Mouse (Mus musculus) embryonic facial prominence, embryonic 13.5 days (tissue): ENCODE results near the gene Fxr1. TPM values are rescaled to one million over a fixed set of nuclear protein-coding genes. Genes with fewer than 3 reads are reported as not detected.

Source experiments
- ATAC-seq: fragments of 200-750 bp; cut with Nextera tagmentation; 2 replicates; pipeline ENCODE4 v1.8.0; 2017; ENCODE audit warnings: low read depth; ENCODE audit not compliant: insufficient number of reproducible peaks, insufficient read depth, low FRiP score, low TSS enrichment
- H3K27ac ChIP-seq: fragments of 300-500 bp; sonication (generic); 2 replicates; pipeline ENCODE4 v1.5.1; 2015; ENCODE audit warnings: moderate library complexity, mild to moderate bottlenecking, inconsistent platforms
- H3K27me3 ChIP-seq: fragments of 300-500 bp; sonication (generic); 2 replicates; pipeline ENCODE4 v1.6.1; 2015; ENCODE audit warnings: mild to moderate bottlenecking, inconsistent platforms
- H3K36me3 ChIP-seq: fragments of 300-500 bp; sonication (generic); 2 replicates; pipeline ENCODE4 v1.6.1; 2015; ENCODE audit warnings: mild to moderate bottlenecking, inconsistent platforms
- H3K4me1 ChIP-seq: fragments of 300-500 bp; sonication (generic); 2 replicates; pipeline ENCODE4 v1.6.1; 2015; ENCODE audit warnings: inconsistent platforms
- H3K4me2 ChIP-seq: fragments of 300-500 bp; sonication (generic); 2 replicates; pipeline ENCODE4 v1.6.1; 2015; ENCODE audit warnings: moderate library complexity, mild to moderate bottlenecking, inconsistent platforms
- H3K4me3 ChIP-seq: fragments of 300-500 bp; sonication (generic); 2 replicates; pipeline ENCODE4 v1.5.1; 2015; ENCODE audit warnings: mild to moderate bottlenecking, inconsistent platforms
- H3K9ac ChIP-seq: fragments of 300-500 bp; sonication (generic); 2 replicates; pipeline ENCODE4 v1.6.1; 2015; ENCODE audit warnings: mild to moderate bottlenecking, inconsistent platforms
- H3K9me3 ChIP-seq: fragments of 300-500 bp; sonication (generic); 2 replicates; pipeline ENCODE4 v1.6.1; 2016; ENCODE audit warnings: inconsistent platforms
- WGBS: fragments of 180-500 bp; shearing (Covaris S2); methylation state at CpG from one replicate; pipeline ENCODE4 v1.1.7; 2015; ENCODE audit warnings: mixed read lengths; 5-methylcytosine and 5-hydroxymethylcytosine counted together
- polyA plus RNA-seq: library from polyadenylated mRNA; unstranded; fragments of >200 nt; fragmentation: Nextera tagmentation; extraction: Ambion mirVana; gene quantifications from 2 replicates; pipeline ENCODE4 v1.2.1, GENCODE M21; 2015

The Fxr1 gene
- polyA plus RNA-seq, 1 experiment from 2014 or later: 61.9 TPM

- Histone ChIP-seq H3K4me3 (no peak overlapping the region), H3K4me1 (no peaks in the 10 kb centered on the region), H3K9me3 (no peaks in the 10 kb centered on the region), H3K36me3 (no peaks in the 10 kb centered on the region), H3K9ac (no peak overlapping the region), H3K27me3 (no peaks in the 10 kb centered on the region), H3K27ac (no peak overlapping the region), H3K4me2 (no peak overlapping the region)
- no peak for ATAC-seq
- WGBS: 56% methylated on average over 4 of the region's 4 CpGs
Measured at GRCm38 (mm10) chr3:34007611-34008010, 12.1 kb upstream of the Fxr1 start.

- no peaks in the 10 kb centered on the region for H3K9me3 ChIP-seq
- no peaks in the 10 kb centered on the region for H3K4me1 ChIP-seq
- no peak overlapping the region for H3K27ac ChIP-seq
- H3K27me3 ChIP-seq: no peaks in the 10 kb centered on the region
- no peak for ATAC-seq
- no peak overlapping the region for H3K9ac ChIP-seq
- no peak overlapping the region for H3K4me2 ChIP-seq
- H3K4me3 ChIP-seq: no peak overlapping the region
- WGBS: 48% methylated on average over 6 of the region's 6 CpGs
- no peaks in the 10 kb centered on the region for H3K36me3 ChIP-seq
Measured at GRCm38 (mm10) chr3:34008191-34008590, 11.6 kb upstream of the Fxr1 start.

GRCm38 (mm10) chr3:34020382-34021258 lies 877 bp downstream of the Fxr1 start:
- no peaks in the 10 kb centered on the region for H3K36me3 ChIP-seq
- H3K4me2 ChIP-seq: peak overlapping the region; percentile 73
- no peaks in the 10 kb centered on the region for H3K27me3 ChIP-seq
- H3K9ac ChIP-seq: peak overlapping the region; percentile 99
- WGBS: under 1% methylated on average over 69 of the region's 70 CpGs
- peak overlapping the region; percentile 94 for H3K27ac ChIP-seq
- ATAC-seq: peak; percentile 59
- H3K4me1 ChIP-seq: peaks cover 5% of the 10 kb centered on the region
- peak overlapping the region; percentile 96 for H3K4me3 ChIP-seq
- no peaks in the 10 kb centered on the region for H3K9me3 ChIP-seq

- ATAC-seq: no peak
- Histone ChIP-seq H3K27ac (no peak overlapping the region), H3K4me2 (peak overlapping the region; percentile 73), H3K9me3 (no peaks in the 10 kb centered on the region), H3K9ac (peak overlapping the region; percentile 99; the same call in 1 of the 2 replicates), H3K27me3 (no peaks in the 10 kb centered on the region), H3K4me3 (peak overlapping the region; percentile 96), H3K4me1 (peaks cover 5% of the 10 kb centered on the region), H3K36me3 (no peaks in the 10 kb centered on the region)
- 71% methylated on average over 4 of the region's 4 CpGs for WGBS
Measured at GRCm38 (mm10) chr3:34021259-34021828, 1.6 kb downstream of the Fxr1 start.

GRCm38 (mm10) chr3:34028935-34029334 lies 9.2 kb downstream of the Fxr1 start:
- Histone ChIP-seq H3K9me3 (no peaks in the 10 kb centered on the region), H3K4me2 (no peak overlapping the region), H3K4me1 (0 out of 2 replicates have a peak, but pooled peaks cover 2% of the 10 kb centered on the region), H3K36me3 (no peaks in the 10 kb centered on the region), H3K4me3 (no peak overlapping the region), H3K27me3 (no peaks in the 10 kb centered on the region), H3K27ac (no peak overlapping the region), H3K9ac (no peak overlapping the region)
- ATAC-seq: no peak

- H3K9ac ChIP-seq: no peak overlapping the region
- H3K27me3 ChIP-seq: no peaks in the 10 kb centered on the region
- ATAC-seq: no peak
- no peak overlapping the region for H3K27ac ChIP-seq
- H3K9me3 ChIP-seq: no peaks in the 10 kb centered on the region
- WGBS: 89% methylated on average over 3 of the region's 3 CpGs
- 0 out of 2 replicates have a peak, but pooled peaks cover 5% of the 10 kb centered on the region for H3K4me1 ChIP-seq
- H3K4me3 ChIP-seq: no peak overlapping the region
- H3K36me3 ChIP-seq: no peaks in the 10 kb centered on the region
- H3K4me2 ChIP-seq: no peak overlapping the region
Measured at GRCm38 (mm10) chr3:34030601-34031000, 10.9 kb downstream of the Fxr1 start.

- 0 out of 2 replicates have a peak, but pooled peaks cover 8% of the 10 kb centered on the region for H3K4me1 ChIP-seq
- H3K9ac ChIP-seq: no peak overlapping the region
- no peak overlapping the region for H3K27ac ChIP-seq
- WGBS: 73% methylated on average over 3 of the region's 3 CpGs
- H3K36me3 ChIP-seq: no peaks in the 10 kb centered on the region
- H3K9me3 ChIP-seq: no peaks in the 10 kb centered on the region
- no peak overlapping the region for H3K4me2 ChIP-seq
- no peaks in the 10 kb centered on the region for H3K27me3 ChIP-seq
- no peak for ATAC-seq
- no peak overlapping the region for H3K4me3 ChIP-seq
Measured at GRCm38 (mm10) chr3:34033720-34034364, 14.1 kb downstream of the Fxr1 start.

GRCm38 (mm10) chr3:34034803-34035202 lies 15.1 kb downstream of the Fxr1 start:
- ATAC-seq: no peak
- no peak overlapping the region for H3K9ac ChIP-seq
- no peak overlapping the region for H3K4me3 ChIP-seq
- no peaks in the 10 kb centered on the region for H3K9me3 ChIP-seq
- H3K4me1 ChIP-seq: 0 out of 2 replicates have a peak, but pooled peaks cover 8% of the 10 kb centered on the region
- H3K36me3 ChIP-seq: peaks cover 2% of the 10 kb centered on the region; the same call in 1 of the 2 replicates
- WGBS: 83% methylated on average over 1 of the region's 1 CpGs
- H3K27ac ChIP-seq: no peak overlapping the region
- H3K27me3 ChIP-seq: no peaks in the 10 kb centered on the region
- no peak overlapping the region for H3K4me2 ChIP-seq

GRCm38 (mm10) chr3:34035706-34036105 lies 16.0 kb downstream of the Fxr1 start:
- H3K4me1 ChIP-seq: 0 out of 2 replicates have a peak, but pooled peaks cover 8% of the 10 kb centered on the region
- ATAC-seq: no peak
- H3K9ac ChIP-seq: no peak overlapping the region
- no peaks in the 10 kb centered on the region for H3K27me3 ChIP-seq
- H3K27ac ChIP-seq: no peak overlapping the region
- WGBS: 75% methylated on average over 3 of the region's 3 CpGs
- peaks cover 5% of the 10 kb centered on the region; the same call in 1 of the 2 replicates for H3K36me3 ChIP-seq
- H3K9me3 ChIP-seq: no peaks in the 10 kb centered on the region
- H3K4me2 ChIP-seq: no peak overlapping the region
- no peak overlapping the region for H3K4me3 ChIP-seq

- Histone ChIP-seq H3K36me3 (peaks cover 38% of the 10 kb centered on the region), H3K4me1 (0 out of 2 replicates have a peak, but pooled peaks cover 3% of the 10 kb centered on the region), H3K9me3 (no peaks in the 10 kb centered on the region), H3K4me3 (no peak overlapping the region), H3K9ac (no peak overlapping the region), H3K27ac (no peak overlapping the region), H3K4me2 (no peak overlapping the region), H3K27me3 (no peaks in the 10 kb centered on the region)
- WGBS: 87% methylated on average over 4 of the region's 4 CpGs
- ATAC-seq: no peak
Measured at GRCm38 (mm10) chr3:34041990-34042389, 22.2 kb downstream of the Fxr1 start.

- Histone ChIP-seq H3K27me3 (no peaks in the 10 kb centered on the region), H3K27ac (no peak overlapping the region), H3K36me3 (peaks cover 44% of the 10 kb centered on the region), H3K9me3 (no peaks in the 10 kb centered on the region), H3K4me1 (no peaks in the 10 kb centered on the region), H3K4me3 (no peak overlapping the region), H3K4me2 (no peak overlapping the region), H3K9ac (no peak overlapping the region)
- no peak for ATAC-seq
- WGBS: 91% methylated on average over 2 of the region's 2 CpGs
Measured at GRCm38 (mm10) chr3:34062352-34062751, 42.6 kb downstream of the Fxr1 start.
